Comparison of ENCODE assay signal across 22 mouse cellular contexts in genomic region chr19:56735747-56736146, GRCm38 (mm10).
"Had no signal": no experiment of that assay in that cellular context is flagged by ENCODE, and none has a peak within 500 bp of the region (broad histone marks: within the 10 kb centered on the region; RNA-seq: fewer than 3 reads in every experiment).

No protein-coding gene starts in this region.

- H3K36me3 ChIP-seq: limb, embryonic 12.5 days; limb, embryonic 15.5 days; midbrain, embryonic 12.5 days; midbrain, embryonic 15.5 days; neural tube, embryonic 12.5 days; neural tube, embryonic 15.5 days had no signal

- H3K4me1 ChIP-seq: limb, embryonic 12.5 days; limb, embryonic 15.5 days; midbrain, embryonic 12.5 days; midbrain, embryonic 15.5 days; neural tube, embryonic 12.5 days; neural tube, embryonic 15.5 days had no signal

- H3K9ac ChIP-seq: limb, embryonic 12.5 days; limb, embryonic 15.5 days; liver, embryonic 14.5 days; liver, postnatal 0 days; lung, embryonic 14.5 days; midbrain, embryonic 12.5 days; midbrain, embryonic 15.5 days; neural tube, embryonic 12.5 days; neural tube, embryonic 15.5 days had no signal

- H3K27ac ChIP-seq: limb, embryonic 12.5 days; limb, embryonic 15.5 days; liver, embryonic 14.5 days; macrophage; midbrain, embryonic 12.5 days; midbrain, embryonic 15.5 days; neural tube, embryonic 12.5 days; neural tube, embryonic 15.5 days; stomach, postnatal 0 days had no signal

- H3K27me3 ChIP-seq: midbrain, embryonic 15.5 days; neural tube, embryonic 12.5 days had no signal

- H3K4me3 ChIP-seq: limb, embryonic 12.5 days; limb, embryonic 15.5 days; midbrain, embryonic 12.5 days; midbrain, embryonic 15.5 days; neural tube, embryonic 12.5 days; neural tube, embryonic 15.5 days had no signal

- H3K9me3 ChIP-seq: limb, embryonic 12.5 days; limb, embryonic 15.5 days; midbrain, embryonic 12.5 days; midbrain, embryonic 15.5 days; neural tube, embryonic 12.5 days; neural tube, embryonic 15.5 days had no signal

- ATAC-seq: liver, postnatal 0 days; lung, postnatal 0 days; midbrain, embryonic 15.5 days had no signal

- DNase-seq: kidney, postnatal 10 days; kidney, postnatal 36 days; left cerebral cortex, postnatal 4 days; liver, postnatal 0 days; right cerebral cortex, adult 18-20 months; right cerebral cortex, postnatal 14 days; right cerebral cortex, postnatal 4 days; thymus, adult 2 months; thymus, postnatal 14 days; thymus, postnatal 4 days had no signal

- H3K4me2 ChIP-seq: limb, embryonic 12.5 days; limb, embryonic 15.5 days; liver, embryonic 11.5 days; lung, embryonic 14.5 days; midbrain, embryonic 12.5 days; midbrain, embryonic 15.5 days; neural tube, embryonic 12.5 days; neural tube, embryonic 15.5 days had no signal
